Mouse (Mus musculus) neural tube, embryonic 15.5 days (tissue): Measurements from ENCODE around the gene Pttg1ip. TPM values are rescaled to one million over a fixed set of nuclear protein-coding genes. Genes with fewer than 3 reads are reported as not detected.
A peak's percentile ranks its signal among the peaks of the same experiment; 100 is the strongest.

Experiments
- ATAC-seq: fragments of 200-750 bp; cut with Nextera tagmentation; 2 replicates; pipeline ENCODE4 v1.8.0; 2017; ENCODE audit warnings: mild to moderate bottlenecking, moderate TSS enrichment, moderate library complexity; ENCODE audit not compliant: low FRiP score
- H3K27ac ChIP-seq: fragments of 300-500 bp; sonication (generic); replicated peaks from 2 replicates; pipeline ENCODE4 v1.5.1; 2015; ENCODE audit warnings: mild to moderate bottlenecking, inconsistent platforms
- H3K27me3 ChIP-seq: fragments of 300-500 bp; sonication (generic); replicated peaks from 2 replicates; pipeline ENCODE4 v1.6.1; 2015; ENCODE audit warnings: inconsistent platforms
- H3K36me3 ChIP-seq: fragments of 300-500 bp; sonication (generic); 2 replicates; pipeline ENCODE4 v1.6.1; 2015; ENCODE audit warnings: inconsistent platforms
- H3K4me1 ChIP-seq: fragments of 300-500 bp; sonication (generic); 2 replicates; pipeline ENCODE4 v1.6.1; 2015; ENCODE audit warnings: inconsistent platforms
- H3K4me2 ChIP-seq: fragments of 300-500 bp; sonication (generic); 2 replicates; pipeline ENCODE4 v1.6.1; 2015; ENCODE audit warnings: inconsistent platforms, mild to moderate bottlenecking, moderate library complexity
- H3K4me3 ChIP-seq: fragments of 300-500 bp; sonication (generic); replicated peaks from 2 replicates; pipeline ENCODE4 v1.5.1; 2015; ENCODE audit warnings: mild to moderate bottlenecking, inconsistent platforms
- H3K9ac ChIP-seq: fragments of 300-500 bp; sonication (generic); replicated peaks from 2 replicates; pipeline ENCODE4 v1.6.1; 2015; ENCODE audit warnings: mild to moderate bottlenecking, inconsistent platforms
- H3K9me3 ChIP-seq: fragments of 300-500 bp; sonication (generic); replicated peaks from 2 replicates; pipeline ENCODE4 v1.6.1; 2016; ENCODE audit warnings: inconsistent platforms
- WGBS: fragments of 180-500 bp; shearing (Covaris S2); methylation state at CpG from one replicate; pipeline ENCODE4 v1.1.7; 2015; ENCODE audit warnings: mixed read lengths; 5-methylcytosine and 5-hydroxymethylcytosine counted together
- polyA plus RNA-seq: library from polyadenylated mRNA; unstranded; fragments of >200 nt; fragmentation: Nextera tagmentation; extraction: Ambion mirVana; gene quantifications from 2 replicates; pipeline ENCODE4 v1.2.1, GENCODE M21; 2015

Pttg1ip gene
- polyA plus RNA-seq, 1 experiment from 2014 or later = 73.9 TPM

DNA sequence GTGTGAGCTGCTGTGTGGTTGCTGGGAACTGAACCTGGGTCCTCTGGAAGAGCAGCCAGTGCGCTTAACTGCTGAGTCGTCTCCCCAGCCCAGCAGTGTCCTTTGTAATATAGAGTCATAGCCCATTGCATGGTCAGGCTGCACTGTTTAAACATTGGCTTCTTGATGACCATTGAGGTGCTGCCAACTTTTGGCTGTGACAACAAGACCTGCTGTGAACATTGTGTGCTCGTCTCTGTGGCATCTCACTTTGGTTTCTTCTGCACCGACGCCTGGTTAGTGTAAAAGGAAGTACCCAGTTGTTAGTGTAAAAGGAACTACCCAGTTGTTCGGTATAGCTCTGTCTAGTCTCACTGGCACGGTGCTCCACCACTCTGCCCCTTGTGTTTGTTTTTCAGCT, 45.1 kb downstream of the Pttg1ip start:
- no peaks in the 10 kb centered on the region for H3K9me3 ChIP-seq
- H3K9ac ChIP-seq = no peak overlapping the region
- H3K36me3 ChIP-seq = no peaks in the 10 kb centered on the region
- H3K4me1 ChIP-seq = peaks cover 48% of the 10 kb centered on the region
- H3K4me2 ChIP-seq = no peak overlapping the region
- H3K27me3 ChIP-seq = no peaks in the 10 kb centered on the region
- no peak overlapping the region for H3K4me3 ChIP-seq
- 74% methylated on average over 7 of the region's 7 CpGs for WGBS
- no peak overlapping the region for H3K27ac ChIP-seq
- ATAC-seq = no peak

DNA sequence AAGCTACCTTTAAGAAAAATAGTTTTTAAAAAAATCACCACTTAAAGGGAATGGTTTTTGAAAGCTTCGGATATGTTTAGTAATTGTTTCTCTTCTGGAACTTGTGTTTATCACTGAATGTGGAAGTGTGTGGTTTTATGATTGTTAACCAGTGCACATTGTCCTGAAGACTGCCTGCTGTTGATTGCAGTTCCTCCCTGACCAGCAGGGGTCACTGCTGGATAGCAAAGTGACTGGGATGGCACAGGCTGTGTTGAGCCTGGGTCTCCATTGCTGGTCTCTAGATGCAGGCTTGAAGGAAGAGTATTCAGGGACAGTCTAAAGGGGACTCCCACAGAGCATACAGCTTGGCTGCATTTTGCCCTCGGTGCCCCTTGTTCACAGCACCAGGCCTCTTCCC, 46.0 kb downstream of the Pttg1ip start:
- Histone ChIP-seq H3K9ac (no peak overlapping the region), H3K4me2 (no peak overlapping the region), H3K9me3 (no peaks in the 10 kb centered on the region), H3K27ac (no peak overlapping the region), H3K4me1 (peaks cover 44% of the 10 kb centered on the region), H3K4me3 (no peak overlapping the region), H3K27me3 (no peaks in the 10 kb centered on the region), H3K36me3 (peaks cover 6% of the 10 kb centered on the region; the same call in 1 of the 2 replicates)
- ATAC-seq = peak; percentile 70; the same call in 1 of the 2 replicates
- WGBS = 39% methylated on average over 2 of the region's 2 CpGs

DNA sequence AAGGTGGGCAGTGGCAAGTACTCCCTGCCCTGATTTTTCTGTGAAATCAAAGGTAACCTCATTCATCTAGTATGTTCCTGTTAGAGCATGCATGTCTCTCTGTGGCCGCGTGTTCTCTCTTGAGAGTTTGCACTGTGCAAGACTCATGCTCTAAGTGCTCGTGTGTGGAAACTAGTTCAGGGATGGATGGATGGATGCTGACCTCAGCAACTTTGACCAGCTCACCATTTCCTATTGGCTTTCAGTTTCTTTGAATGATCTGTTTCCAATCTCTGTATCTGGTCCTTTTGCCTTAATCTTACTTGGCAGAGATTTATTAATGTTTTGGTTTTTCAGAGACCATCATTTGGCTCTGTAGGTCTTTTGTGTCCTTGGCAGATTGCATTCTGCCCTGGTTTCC, 47.6 kb downstream of the Pttg1ip start:
- Histone ChIP-seq H3K9ac (no peak overlapping the region; the same call in 1 of the 2 replicates), H3K4me2 (no peak overlapping the region), H3K9me3 (no peaks in the 10 kb centered on the region), H3K27ac (no peak overlapping the region), H3K4me3 (no peak overlapping the region), H3K4me1 (peaks cover 33% of the 10 kb centered on the region), H3K27me3 (no peaks in the 10 kb centered on the region), H3K36me3 (peaks cover 13% of the 10 kb centered on the region; the same call in 1 of the 2 replicates)
- no peak for ATAC-seq
- 80% methylated on average over 3 of the region's 3 CpGs for WGBS

DNA sequence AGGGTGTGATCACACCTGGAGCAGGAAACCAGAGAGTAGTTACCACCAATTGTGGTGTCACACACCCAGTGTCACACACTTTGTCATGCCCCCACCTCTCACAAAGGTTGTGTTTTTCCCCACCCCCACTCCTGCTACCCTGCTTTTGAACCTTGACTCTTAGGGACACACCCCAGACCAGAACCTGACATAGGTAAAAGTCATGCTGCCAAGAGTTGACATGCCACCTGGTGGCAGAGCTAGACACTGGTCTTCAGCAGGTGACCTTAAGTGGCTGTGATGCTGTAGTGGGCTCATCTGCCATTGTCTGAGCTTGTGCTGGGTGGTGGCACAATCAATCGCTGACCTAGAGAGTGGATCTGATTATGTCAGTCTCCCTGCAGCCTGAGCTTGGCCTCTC, 48.5 kb downstream of the Pttg1ip start:
- peaks cover 30% of the 10 kb centered on the region for H3K4me1 ChIP-seq
- H3K27ac ChIP-seq = no peak overlapping the region
- WGBS = 93% methylated on average over 1 of the region's 1 CpGs

DNA sequence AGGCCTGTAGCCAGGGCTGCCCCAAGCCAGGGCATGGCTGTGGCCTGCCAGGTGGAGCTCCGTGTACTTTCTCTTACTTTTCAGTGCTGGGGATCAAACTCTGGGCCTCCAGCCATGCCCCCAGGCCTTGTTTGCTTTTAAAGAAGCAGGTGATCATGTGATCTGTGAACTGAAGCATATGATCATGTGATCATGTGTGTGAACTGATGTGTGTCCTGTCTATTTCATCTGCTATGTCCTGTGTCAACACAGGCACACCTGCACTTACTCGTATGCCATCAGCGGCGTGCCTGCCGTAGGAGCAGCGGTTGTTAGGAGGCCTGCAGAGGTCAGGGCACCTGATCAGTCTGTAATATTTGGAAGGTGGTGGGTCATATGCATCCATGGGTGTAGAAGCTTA, 52.5 kb downstream of the Pttg1ip start:
- peaks cover 23% of the 10 kb centered on the region; the same call in 1 of the 2 replicates for H3K36me3 ChIP-seq
- H3K4me3 ChIP-seq = no peak overlapping the region
- peak overlapping the region; percentile 45; the same call in 1 of the 2 replicates for H3K27ac ChIP-seq
- WGBS = 85% methylated on average over 6 of the region's 6 CpGs
- H3K4me2 ChIP-seq = no peak overlapping the region
- H3K9me3 ChIP-seq = no peaks in the 10 kb centered on the region
- peaks cover 14% of the 10 kb centered on the region for H3K4me1 ChIP-seq
- no peak for ATAC-seq
- H3K9ac ChIP-seq = no peak overlapping the region
- H3K27me3 ChIP-seq = no peaks in the 10 kb centered on the region

More for the DNA sequence above, 48.5 kb downstream of the Pttg1ip start:
- Histone ChIP-seq H3K4me3 (no peak overlapping the region), H3K4me2 (no peak overlapping the region), H3K9me3 (no peaks in the 10 kb centered on the region), H3K36me3 (peaks cover 13% of the 10 kb centered on the region; the same call in 1 of the 2 replicates), H3K9ac (no peak overlapping the region), H3K27me3 (no peaks in the 10 kb centered on the region)
- no peak for ATAC-seq

DNA sequence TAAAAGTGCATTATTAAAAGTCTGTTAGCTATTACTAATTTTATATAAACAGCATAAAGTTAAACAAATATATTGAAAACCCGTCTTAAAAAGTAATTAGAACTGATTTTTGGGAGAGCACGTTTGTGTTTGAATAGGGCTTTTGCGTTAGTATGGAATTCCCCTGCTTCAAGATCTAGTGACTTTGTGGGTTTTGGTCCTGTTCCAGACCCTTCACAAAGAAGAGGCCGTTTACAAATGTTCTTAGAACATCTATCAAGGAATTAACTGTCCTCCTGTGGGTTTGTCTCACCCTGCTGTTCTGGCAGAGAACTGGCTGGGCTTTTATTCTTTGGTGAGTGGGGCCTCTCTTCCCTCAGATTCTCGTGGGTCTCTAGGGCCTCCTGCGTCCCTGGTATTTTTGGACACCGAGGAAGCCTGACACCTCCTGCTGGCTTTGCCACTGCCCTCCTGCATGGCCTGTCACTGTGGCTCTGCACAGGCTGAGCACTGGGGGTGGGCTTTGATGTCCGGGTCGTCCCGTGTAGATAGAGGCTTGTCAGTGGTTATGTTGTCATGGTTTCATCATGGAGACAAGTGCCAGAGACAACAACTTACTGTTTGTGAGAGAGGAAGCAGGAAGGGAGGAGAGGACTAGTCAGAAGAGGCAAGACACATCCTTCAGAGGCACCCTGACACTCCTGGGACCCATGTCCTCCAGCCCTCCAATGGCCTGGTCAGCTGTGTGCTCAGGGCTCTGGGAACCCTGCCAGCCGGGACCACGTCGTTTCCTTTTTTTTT, 53.1 kb downstream of the Pttg1ip start:
- Histone ChIP-seq H3K4me1 (peaks cover 14% of the 10 kb centered on the region), H3K36me3 (peaks cover 24% of the 10 kb centered on the region), H3K9me3 (no peaks in the 10 kb centered on the region), H3K9ac (no peak overlapping the region), H3K27ac (peak overlapping the region; percentile 65), H3K4me3 (no peak overlapping the region), H3K27me3 (no peaks in the 10 kb centered on the region), H3K4me2 (no peak overlapping the region)
- peak; percentile 61 for ATAC-seq
- WGBS = 50% methylated on average over 13 of the region's 13 CpGs

DNA sequence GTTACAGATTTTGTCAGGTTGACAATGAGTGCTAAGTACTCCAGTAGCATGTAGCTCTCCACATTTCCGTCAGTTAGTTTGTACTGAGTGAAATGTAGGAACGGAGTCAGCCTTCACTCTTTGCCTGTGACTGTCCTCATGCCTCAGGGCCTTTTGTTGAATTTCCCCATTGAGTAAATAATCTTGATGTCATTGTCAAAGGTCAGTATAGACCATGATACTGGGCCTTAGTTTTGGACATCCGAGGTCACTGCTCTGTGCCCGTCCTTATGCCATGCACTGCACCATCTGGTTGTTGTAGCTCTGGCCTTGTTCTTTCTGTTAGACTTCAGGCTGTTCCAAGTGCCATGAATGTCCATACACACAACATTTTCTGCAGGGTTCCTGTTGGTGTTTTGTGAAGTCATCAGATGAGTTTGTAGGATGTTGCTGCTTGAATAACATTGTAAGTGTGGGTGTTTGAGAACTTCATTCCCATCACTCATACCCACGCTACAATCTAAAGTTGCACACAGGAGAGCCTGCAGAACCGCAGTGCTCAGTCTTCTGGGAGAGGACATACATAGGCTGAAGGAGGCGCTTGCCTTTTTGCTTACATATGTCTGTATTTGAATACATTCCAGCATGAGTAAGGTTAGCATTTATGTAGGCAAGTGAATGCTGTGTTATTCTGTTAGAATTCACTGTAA, 54.9 kb downstream of the Pttg1ip start:
- Histone ChIP-seq H3K9me3 (no peaks in the 10 kb centered on the region), H3K36me3 (peaks cover 36% of the 10 kb centered on the region), H3K27me3 (no peaks in the 10 kb centered on the region), H3K27ac (no peak overlapping the region), H3K9ac (no peak overlapping the region), H3K4me1 (peaks cover 14% of the 10 kb centered on the region), H3K4me3 (no peak overlapping the region), H3K4me2 (no peak overlapping the region)
- ATAC-seq = no peak
- 94% methylated on average over 7 of the region's 7 CpGs for WGBS

DNA sequence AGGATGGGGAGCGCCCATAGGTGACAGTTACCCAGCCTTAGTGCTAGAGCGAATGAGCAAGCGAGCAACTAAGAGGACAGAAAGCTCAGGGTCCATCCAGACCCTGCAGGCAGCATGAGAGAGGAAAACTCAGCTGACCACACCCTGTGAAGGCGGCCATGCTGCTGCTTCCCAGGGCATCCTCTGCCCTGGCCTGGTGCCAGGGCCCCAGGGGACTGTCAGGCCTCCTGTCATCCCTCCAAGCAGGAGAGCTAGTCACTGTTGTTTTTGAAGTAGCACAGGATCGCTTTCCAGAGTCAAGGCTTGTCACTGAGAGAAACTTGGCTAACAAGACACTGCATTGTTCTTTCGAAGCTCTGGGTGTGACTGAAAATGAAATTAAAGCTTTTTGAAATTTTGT, 57.4 kb downstream of the Pttg1ip start:
- Histone ChIP-seq H3K27ac (no peak overlapping the region), H3K36me3 (peaks cover 45% of the 10 kb centered on the region), H3K4me3 (no peak overlapping the region), H3K4me1 (peaks cover 13% of the 10 kb centered on the region), H3K9me3 (no peaks in the 10 kb centered on the region), H3K27me3 (no peaks in the 10 kb centered on the region), H3K4me2 (no peak overlapping the region), H3K9ac (no peak overlapping the region)
- ATAC-seq = no peak
- WGBS = 78% methylated on average over 6 of the region's 6 CpGs

DNA sequence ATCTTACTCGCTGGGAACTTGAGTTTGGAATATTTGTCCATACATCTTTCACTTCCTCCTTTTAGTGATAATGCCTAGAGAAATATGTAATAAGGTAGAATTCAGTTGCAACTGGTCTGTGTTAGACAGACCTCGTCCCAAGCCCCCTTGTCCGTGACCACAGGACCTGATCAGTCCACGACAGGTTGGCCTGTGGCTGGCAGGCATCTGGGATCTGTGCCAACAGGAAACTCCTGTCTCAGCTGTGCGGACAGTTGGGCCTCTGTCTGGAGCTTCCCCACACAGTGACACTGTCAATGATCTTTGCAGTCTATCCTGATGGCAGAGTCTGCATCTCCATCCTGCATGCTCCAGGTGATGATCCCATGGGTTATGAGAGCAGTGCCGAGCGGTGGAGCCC, 61.6 kb downstream of the Pttg1ip start:
- Histone ChIP-seq H3K9me3 (no peaks in the 10 kb centered on the region), H3K9ac (no peak overlapping the region), H3K27me3 (no peaks in the 10 kb centered on the region), H3K4me3 (no peak overlapping the region), H3K4me1 (0 out of 2 replicates have a peak, but pooled peaks cover 5% of the 10 kb centered on the region), H3K4me2 (no peak overlapping the region), H3K36me3 (peaks cover 65% of the 10 kb centered on the region), H3K27ac (no peak overlapping the region)
- ATAC-seq = peak; percentile 31; the same call in 1 of the 2 replicates
- WGBS = 76% methylated on average over 7 of the region's 7 CpGs

DNA sequence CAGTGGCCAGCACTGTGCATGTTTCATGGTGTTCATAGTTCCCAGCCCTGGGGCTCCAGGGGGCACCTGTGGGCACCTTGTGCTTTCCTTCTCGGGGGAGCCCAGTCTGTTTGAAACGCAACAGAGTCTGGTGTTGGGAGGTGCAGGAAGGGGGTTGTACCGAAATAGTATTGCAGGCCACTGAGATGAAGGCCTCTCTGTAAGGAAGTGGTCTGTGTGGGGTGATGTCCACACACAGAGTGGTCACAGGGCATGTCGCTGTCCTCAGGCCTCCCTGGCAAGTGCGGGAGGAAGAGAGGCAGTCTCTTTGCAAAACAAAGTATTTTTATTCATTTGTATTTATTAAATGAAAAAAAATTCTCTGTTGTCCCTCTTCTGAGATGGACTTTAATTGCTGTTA, 64.1 kb downstream of the Pttg1ip start:
- ATAC-seq = no peak
- Histone ChIP-seq H3K27ac (no peak overlapping the region), H3K9me3 (no peaks in the 10 kb centered on the region), H3K27me3 (no peaks in the 10 kb centered on the region), H3K4me1 (peaks cover 10% of the 10 kb centered on the region), H3K9ac (no peak overlapping the region), H3K4me2 (no peak overlapping the region), H3K4me3 (no peak overlapping the region), H3K36me3 (peaks cover 56% of the 10 kb centered on the region)
- WGBS = 92% methylated on average over 5 of the region's 5 CpGs

DNA sequence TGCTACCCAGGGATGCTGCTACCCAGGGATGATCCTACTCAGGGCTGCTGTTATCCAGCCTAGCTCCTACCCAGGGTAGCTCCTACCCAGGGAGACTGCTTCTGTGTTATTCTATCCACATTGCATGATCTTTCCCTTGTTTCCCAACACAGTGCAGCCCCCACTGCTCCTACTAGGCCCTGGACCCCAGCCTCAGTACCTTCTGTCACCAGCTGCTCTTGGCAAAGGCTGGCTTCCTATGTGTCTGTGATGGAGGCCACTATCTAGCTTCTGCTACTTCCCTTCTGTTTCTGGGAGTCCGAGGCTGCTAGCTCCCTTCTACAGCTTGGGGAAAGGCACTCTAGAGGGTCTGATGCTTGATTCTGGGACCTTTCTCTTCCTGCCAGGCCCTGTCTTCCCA, 65.9 kb downstream of the Pttg1ip start:
- H3K27me3 ChIP-seq = no peaks in the 10 kb centered on the region
- no peak overlapping the region for H3K27ac ChIP-seq
- ATAC-seq = no peak
- no peak overlapping the region for H3K4me3 ChIP-seq
- no peaks in the 10 kb centered on the region for H3K9me3 ChIP-seq
- peaks cover 41% of the 10 kb centered on the region for H3K36me3 ChIP-seq
- 88% methylated on average over 1 of the region's 1 CpGs for WGBS
- H3K4me1 ChIP-seq = peaks cover 10% of the 10 kb centered on the region
- no peak overlapping the region for H3K4me2 ChIP-seq
- H3K9ac ChIP-seq = no peak overlapping the region

DNA sequence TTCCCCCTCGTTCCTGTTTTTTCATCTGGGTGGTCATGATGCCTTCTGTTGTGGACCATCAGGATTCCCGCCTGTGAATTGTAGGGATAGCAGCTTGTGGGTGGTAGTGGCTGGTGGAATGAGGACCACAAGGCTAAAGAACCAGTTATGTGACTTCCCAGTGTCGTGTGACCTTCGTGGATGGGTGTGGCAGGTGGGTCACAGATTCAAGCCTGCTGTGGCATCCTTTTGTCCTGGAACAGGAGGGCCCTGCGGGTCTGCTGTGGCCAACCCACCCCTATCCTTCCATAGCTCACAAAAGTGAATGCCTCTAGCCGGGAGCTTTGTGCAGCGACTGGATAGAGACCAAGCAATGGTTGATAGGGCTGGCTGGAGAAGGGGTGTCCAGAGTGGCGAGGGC, 66.4 kb downstream of the Pttg1ip start:
- Histone ChIP-seq H3K27me3 (no peaks in the 10 kb centered on the region), H3K27ac (no peak overlapping the region), H3K4me3 (no peak overlapping the region), H3K4me1 (peaks cover 10% of the 10 kb centered on the region), H3K9ac (no peak overlapping the region), H3K4me2 (no peak overlapping the region), H3K9me3 (no peaks in the 10 kb centered on the region), H3K36me3 (peaks cover 38% of the 10 kb centered on the region)
- no peak for ATAC-seq
- WGBS = 88% methylated on average over 8 of the region's 8 CpGs
